Mouse (Mus musculus) stomach, postnatal 0 days (tissue): ENCODE results near the gene Acoxl.

ENCODE experiments used
- CTCF ChIP-seq: IDR thresholded peaks from 2 replicates; pipeline ENCODE4 v1.5.1; 2016; ENCODE audit warnings: antibody characterized with exemption, low read depth, mild to moderate bottlenecking, moderate library complexity
- EP300 ChIP-seq: optimal IDR thresholded peaks from 2 replicates; pipeline ENCODE3; 2016; ENCODE audit warnings: antibody characterized with exemption

- TF ChIP-seq CTCF (no peak), EP300 (no peak)
Measured at GRCm38 (mm10) chr2:127831401-127832102, 7.1 kb upstream of the Acoxl start, which contains the start of gene Bub1.
